Mouse (Mus musculus): Measurements from ENCODE around the gene Rbfox3. TPM values are rescaled to one million over a fixed set of nuclear protein-coding genes. Genes with fewer than 3 reads are reported as not detected.

The Rbfox3 gene
- polyA plus RNA-seq, 1 experiment from 2014 or later, result 0.76 TPM

GRCm38 (mm10) chr11:118889500-118889899 is 21.9 kb downstream of the Rbfox3 start:
- Histone ChIP-seq H3K27ac (replicated peaks) (no peak overlapping the region), H3K4me3 (ENCODE audit: low read depth, low read length) (no peak overlapping the region), H3K9me3 (ENCODE audit: control insufficient read depth, low read length) (no peaks in the 10 kb centered on the region), H3K9ac (ENCODE audit: low read length) (no peak overlapping the region), H3K36me3 (ENCODE audit: control insufficient read depth, insufficient read depth, low read length) (no peaks in the 10 kb centered on the region), H3K4me2 (replicated peaks; ENCODE audit: low read depth) (no peak overlapping the region), H3K27me3 (ENCODE audit: control insufficient read depth, insufficient read depth, low read length) (no peaks in the 10 kb centered on the region), H3K4me1 (replicated peaks; ENCODE audit: control insufficient read depth, insufficient read depth) (no peaks in the 10 kb centered on the region)
- DNase-seq (ENCODE audit: low spot score) (no peak), ATAC-seq (ENCODE audit: low FRiP score, low TSS enrichment) (no peak)
- TF ChIP-seq CTCF (IDR thresholded peaks at IDR 0.05; ENCODE audit: low read depth), result no peak
- TF ChIP-seq EP300 (optimal IDR thresholded peaks at IDR 0.05), result no peak
- WGBS, result 55% methylated on average over 4 of the region's 4 CpGs

GRCm38 (mm10) chr11:118888426-118888825 is 23.0 kb downstream of the Rbfox3 start:
- ATAC-seq (ENCODE audit: low FRiP score, low TSS enrichment) (no peak), DNase-seq (ENCODE audit: low spot score) (no peak)
- H3K27ac ChIP-seq (replicated peaks), result no peak overlapping the region
- H3K4me1 ChIP-seq (replicated peaks; ENCODE audit: control insufficient read depth, insufficient read depth), result no peaks in the 10 kb centered on the region
- no peak overlapping the region for H3K9ac ChIP-seq (ENCODE audit: low read length)
- TF ChIP-seq CTCF (IDR thresholded peaks at IDR 0.05; ENCODE audit: low read depth) (no peak), EP300 (optimal IDR thresholded peaks at IDR 0.05) (no peak)
- no peak overlapping the region for H3K4me3 ChIP-seq (ENCODE audit: low read depth, low read length)
- 68% methylated on average over 8 of the region's 8 CpGs for WGBS
- no peaks in the 10 kb centered on the region for H3K36me3 ChIP-seq (ENCODE audit: control insufficient read depth, insufficient read depth, low read length)
- H3K9me3 ChIP-seq (ENCODE audit: control insufficient read depth, low read length), result no peaks in the 10 kb centered on the region
- H3K4me2 ChIP-seq (replicated peaks; ENCODE audit: low read depth), result no peak overlapping the region
- no peaks in the 10 kb centered on the region for H3K27me3 ChIP-seq (ENCODE audit: control insufficient read depth, insufficient read depth, low read length)

GRCm38 (mm10) chr11:118887206-118887605 is 24.2 kb downstream of the Rbfox3 start:
- Histone ChIP-seq H3K9ac (ENCODE audit: low read length) (no peak overlapping the region), H3K4me2 (replicated peaks; ENCODE audit: low read depth) (no peak overlapping the region), H3K27ac (replicated peaks) (no peak overlapping the region), H3K4me3 (ENCODE audit: low read depth, low read length) (no peak overlapping the region), H3K9me3 (ENCODE audit: control insufficient read depth, low read length) (no peaks in the 10 kb centered on the region), H3K27me3 (ENCODE audit: control insufficient read depth, insufficient read depth, low read length) (no peaks in the 10 kb centered on the region), H3K4me1 (replicated peaks; ENCODE audit: control insufficient read depth, insufficient read depth) (no peaks in the 10 kb centered on the region), H3K36me3 (ENCODE audit: control insufficient read depth, insufficient read depth, low read length) (no peaks in the 10 kb centered on the region)
- TF ChIP-seq EP300 (optimal IDR thresholded peaks at IDR 0.05) (no peak), CTCF (IDR thresholded peaks at IDR 0.05; ENCODE audit: low read depth) (no peak)
- ATAC-seq (ENCODE audit: low FRiP score, low TSS enrichment) (no peak), DNase-seq (ENCODE audit: low spot score) (no peak)

- 83% methylated on average over 11 of the region's 11 CpGs for WGBS
- Histone ChIP-seq H3K4me2 (replicated peaks; ENCODE audit: low read depth) (no peak overlapping the region), H3K36me3 (ENCODE audit: control insufficient read depth, insufficient read depth, low read length) (no peaks in the 10 kb centered on the region), H3K4me3 (ENCODE audit: low read depth, low read length) (no peak overlapping the region), H3K9me3 (ENCODE audit: control insufficient read depth, low read length) (no peaks in the 10 kb centered on the region), H3K4me1 (replicated peaks; ENCODE audit: control insufficient read depth, insufficient read depth) (no peaks in the 10 kb centered on the region), H3K9ac (ENCODE audit: low read length) (no peak overlapping the region), H3K27ac (replicated peaks) (no peak overlapping the region), H3K27me3 (ENCODE audit: control insufficient read depth, insufficient read depth, low read length) (no peaks in the 10 kb centered on the region)
- TF ChIP-seq EP300 (optimal IDR thresholded peaks at IDR 0.05) (no peak), CTCF (IDR thresholded peaks at IDR 0.05; ENCODE audit: low read depth) (no peak)
- ATAC-seq (ENCODE audit: low FRiP score, low TSS enrichment) (no peak), DNase-seq (ENCODE audit: low spot score) (no peak)
Measured at GRCm38 (mm10) chr11:118886269-118886965, 25.0 kb downstream of the Rbfox3 start.

- no peak for TF ChIP-seq EP300 (optimal IDR thresholded peaks at IDR 0.05)
- no peak for TF ChIP-seq CTCF (IDR thresholded peaks at IDR 0.05; ENCODE audit: low read depth)
- DNase-seq (ENCODE audit: low spot score), result no peak
- ATAC-seq (ENCODE audit: low FRiP score, low TSS enrichment), result no peak
Measured at GRCm38 (mm10) chr11:118885604-118886003, 25.8 kb downstream of the Rbfox3 start.

GRCm38 (mm10) chr11:118885135-118885534 is 26.3 kb downstream of the Rbfox3 start:
- H3K4me2 ChIP-seq (replicated peaks; ENCODE audit: low read depth), result no peak overlapping the region
- H3K4me1 ChIP-seq (replicated peaks; ENCODE audit: control insufficient read depth, insufficient read depth), result no peaks in the 10 kb centered on the region
- no peak overlapping the region for H3K9ac ChIP-seq (ENCODE audit: low read length)
- no peak for TF ChIP-seq EP300 (optimal IDR thresholded peaks at IDR 0.05)
- no peak for TF ChIP-seq CTCF (IDR thresholded peaks at IDR 0.05; ENCODE audit: low read depth)
- H3K4me3 ChIP-seq (ENCODE audit: low read depth, low read length), result no peak overlapping the region
- ATAC-seq (ENCODE audit: low FRiP score, low TSS enrichment), result no peak
- 82% methylated on average over 16 of the region's 16 CpGs for WGBS
- H3K9me3 ChIP-seq (ENCODE audit: control insufficient read depth, low read length), result no peaks in the 10 kb centered on the region
- DNase-seq (ENCODE audit: low spot score), result no peak
- H3K27me3 ChIP-seq (ENCODE audit: control insufficient read depth, insufficient read depth, low read length), result no peaks in the 10 kb centered on the region
- no peak overlapping the region for H3K27ac ChIP-seq (replicated peaks)
- H3K36me3 ChIP-seq (ENCODE audit: control insufficient read depth, insufficient read depth, low read length), result no peaks in the 10 kb centered on the region

More at GRCm38 (mm10) chr11:118885604-118886003, 25.8 kb downstream of the Rbfox3 start:
- no peak overlapping the region for H3K9ac ChIP-seq (ENCODE audit: low read length)
- no peak overlapping the region for H3K4me2 ChIP-seq (replicated peaks; ENCODE audit: low read depth)
- WGBS, result 79% methylated on average over 8 of the region's 8 CpGs
- no peaks in the 10 kb centered on the region for H3K27me3 ChIP-seq (ENCODE audit: control insufficient read depth, insufficient read depth, low read length)
- H3K4me1 ChIP-seq (replicated peaks; ENCODE audit: control insufficient read depth, insufficient read depth), result no peaks in the 10 kb centered on the region
- no peaks in the 10 kb centered on the region for H3K9me3 ChIP-seq (ENCODE audit: control insufficient read depth, low read length)
- H3K27ac ChIP-seq (replicated peaks), result no peak overlapping the region
- no peaks in the 10 kb centered on the region for H3K36me3 ChIP-seq (ENCODE audit: control insufficient read depth, insufficient read depth, low read length)
- no peak overlapping the region for H3K4me3 ChIP-seq (ENCODE audit: low read depth, low read length)

Measured in stomach, postnatal 0 days (tissue).